Mouse (Mus musculus): ENCODE measurements around the gene Vti1a.
A peak's percentile ranks its signal among the peaks of the same experiment; 100 is the strongest.

The Vti1a gene

GRCm38 (mm10) chr19:55560088-55560682, 244.1 kb downstream of the Vti1a start:
- DNase-seq (ENCODE audit: low spot score in 2 of 2): no peak

- no peak for DNase-seq (ENCODE audit: low spot score in 2 of 2)
These were observed 245.4 kb downstream of the Vti1a start for GRCm38 (mm10) chr19:55561469-55561868.

DNA sequence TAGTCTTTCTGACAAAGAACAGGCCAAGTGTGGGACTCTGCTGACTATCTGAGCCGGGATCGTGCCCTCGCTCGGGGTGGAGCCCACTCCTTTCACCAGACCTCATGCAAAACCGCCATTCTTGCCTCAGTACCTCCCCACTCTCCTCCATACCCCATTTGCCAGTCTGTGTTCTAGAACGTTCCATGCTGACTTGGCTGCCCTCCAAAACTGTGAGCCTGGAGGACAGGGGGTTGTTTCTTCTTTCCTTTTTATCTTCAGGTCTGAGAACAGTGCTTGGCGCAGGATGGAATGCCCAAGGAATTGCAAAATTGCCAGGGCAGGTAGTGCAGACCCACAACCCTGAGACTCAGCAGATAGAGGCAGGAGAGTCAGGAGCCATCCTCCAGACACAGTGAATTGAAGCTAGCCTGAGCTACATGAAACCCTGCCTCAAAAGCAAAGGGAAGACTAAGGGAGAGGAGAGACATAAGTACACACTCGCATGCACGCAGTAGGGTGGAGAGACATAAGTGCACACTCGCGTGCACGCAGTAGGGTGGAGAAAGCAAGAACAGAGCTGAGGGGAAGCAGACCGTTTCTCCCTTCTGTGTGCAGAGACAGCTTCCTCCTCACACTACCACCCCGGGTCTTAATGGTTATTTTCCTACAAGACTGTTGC, 246.5 kb downstream of the Vti1a start:
- DNase-seq (ENCODE audit: low spot score in 2 of 2): no peak

GRCm38 (mm10) chr19:55563148-55563651, 247.1 kb downstream of the Vti1a start:
- peak in 1 of 2 experiments; percentile 52 for DNase-seq (ENCODE audit: low spot score in 2 of 2)

DNA sequence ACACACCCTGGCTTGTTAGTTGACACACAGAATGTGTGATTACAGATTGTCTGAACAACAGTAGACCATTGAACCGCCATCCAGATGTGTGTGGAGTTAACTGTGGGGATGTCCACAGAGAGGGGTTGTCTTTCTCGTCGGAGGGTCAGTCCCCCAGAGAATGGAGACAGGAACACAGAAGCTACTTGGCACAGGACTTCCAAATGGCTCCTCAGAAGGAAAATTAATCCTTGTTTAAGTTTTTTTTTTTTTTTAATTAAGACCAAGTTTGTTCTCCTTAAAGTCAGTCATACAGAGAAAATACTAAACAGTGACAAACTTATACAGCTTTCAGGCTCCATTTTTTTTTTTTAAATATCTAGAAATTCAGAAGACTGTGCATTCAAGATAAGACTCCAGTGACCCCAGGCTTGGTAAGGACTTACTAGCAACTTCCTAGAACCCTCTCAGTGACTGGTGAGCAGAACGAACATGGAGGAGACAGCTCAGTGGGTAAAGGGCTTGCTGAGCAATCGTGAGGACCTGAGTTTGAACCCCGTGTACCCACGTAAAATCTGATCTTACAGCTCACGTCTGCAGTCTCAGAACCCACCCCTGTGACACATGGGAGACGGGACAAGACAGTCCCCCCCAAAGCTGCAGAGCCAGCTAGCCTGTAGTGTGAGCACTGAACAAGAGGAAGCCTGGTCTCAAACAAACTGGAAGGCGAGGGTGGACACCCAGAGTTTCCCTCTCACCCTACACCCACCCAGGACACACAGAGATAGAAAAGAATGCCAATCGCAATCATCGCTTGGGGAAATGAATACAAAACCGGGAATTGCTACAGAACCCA, 248.2 kb downstream of the Vti1a start:
- no peak for DNase-seq (ENCODE audit: low spot score in 2 of 2)

GRCm38 (mm10) chr19:55565111-55565510, 249.0 kb downstream of the Vti1a start:
- DNase-seq (ENCODE audit: low spot score in 2 of 2): no peak

DNA sequence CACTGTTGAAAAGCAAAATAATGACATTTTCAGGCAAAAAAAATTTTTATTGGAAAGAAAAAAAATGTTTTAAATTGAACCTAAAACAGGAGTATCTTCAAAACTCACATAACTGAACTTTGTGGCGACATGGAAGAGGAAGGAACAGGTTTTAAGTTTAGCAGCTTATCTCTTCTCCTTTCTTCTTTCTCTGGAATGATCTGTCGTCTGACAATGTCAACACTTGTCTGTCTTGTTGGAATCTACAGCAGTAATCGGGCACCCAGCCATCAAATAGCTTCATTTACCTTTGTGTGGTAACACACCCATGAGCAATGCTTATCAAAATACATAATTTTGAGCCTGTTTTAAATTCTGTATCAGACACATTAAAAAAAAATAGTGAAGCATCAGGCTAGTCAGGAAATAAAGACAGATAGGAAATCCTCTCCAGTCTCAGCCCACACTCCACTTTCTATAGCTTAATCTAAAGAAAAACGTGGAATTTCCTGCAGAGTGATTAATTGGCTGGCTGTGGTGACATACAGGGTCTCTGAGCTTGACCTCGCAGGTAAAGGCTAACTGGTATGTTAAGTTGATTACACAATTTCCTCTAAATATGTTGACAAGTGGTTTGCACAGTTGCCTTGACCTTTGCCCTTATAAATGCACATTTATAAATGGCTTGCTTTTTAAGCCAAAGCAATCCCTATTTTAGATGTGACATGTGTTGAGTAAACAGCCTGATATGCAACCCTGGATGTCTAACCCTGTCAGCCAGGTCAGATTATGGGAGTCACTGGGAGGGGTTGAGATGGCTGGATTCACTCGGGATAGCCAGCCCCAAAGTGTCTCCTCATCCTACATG, 249.7 kb downstream of the Vti1a start:
- no peak for DNase-seq (ENCODE audit: low spot score in 2 of 2)

- DNase-seq (ENCODE audit: low spot score in 2 of 2): no peak
These were observed 253.0 kb downstream of the Vti1a start for GRCm38 (mm10) chr19:55569114-55569513.

DNA sequence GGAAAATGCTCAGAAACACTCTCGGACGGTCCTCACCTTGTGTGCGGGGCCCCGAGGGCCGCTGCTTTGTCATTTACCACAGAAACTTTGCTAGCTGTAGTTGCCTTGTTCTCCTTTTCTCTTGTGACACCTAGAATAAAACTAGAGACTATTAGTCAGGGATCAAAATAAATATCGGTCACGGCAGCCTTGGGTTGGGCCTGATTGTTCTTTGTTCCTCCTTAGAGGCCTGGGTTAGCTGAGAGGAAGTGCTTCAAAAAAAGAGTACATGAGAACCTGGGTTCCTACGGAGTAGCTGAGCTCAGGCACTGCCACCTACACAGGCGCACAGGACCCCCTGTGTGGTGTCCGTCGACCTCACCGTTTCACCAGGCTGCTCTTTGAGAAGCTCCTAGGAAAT, 253.8 kb downstream of the Vti1a start:
- no peak for DNase-seq (ENCODE audit: low spot score in 2 of 2)

DNA sequence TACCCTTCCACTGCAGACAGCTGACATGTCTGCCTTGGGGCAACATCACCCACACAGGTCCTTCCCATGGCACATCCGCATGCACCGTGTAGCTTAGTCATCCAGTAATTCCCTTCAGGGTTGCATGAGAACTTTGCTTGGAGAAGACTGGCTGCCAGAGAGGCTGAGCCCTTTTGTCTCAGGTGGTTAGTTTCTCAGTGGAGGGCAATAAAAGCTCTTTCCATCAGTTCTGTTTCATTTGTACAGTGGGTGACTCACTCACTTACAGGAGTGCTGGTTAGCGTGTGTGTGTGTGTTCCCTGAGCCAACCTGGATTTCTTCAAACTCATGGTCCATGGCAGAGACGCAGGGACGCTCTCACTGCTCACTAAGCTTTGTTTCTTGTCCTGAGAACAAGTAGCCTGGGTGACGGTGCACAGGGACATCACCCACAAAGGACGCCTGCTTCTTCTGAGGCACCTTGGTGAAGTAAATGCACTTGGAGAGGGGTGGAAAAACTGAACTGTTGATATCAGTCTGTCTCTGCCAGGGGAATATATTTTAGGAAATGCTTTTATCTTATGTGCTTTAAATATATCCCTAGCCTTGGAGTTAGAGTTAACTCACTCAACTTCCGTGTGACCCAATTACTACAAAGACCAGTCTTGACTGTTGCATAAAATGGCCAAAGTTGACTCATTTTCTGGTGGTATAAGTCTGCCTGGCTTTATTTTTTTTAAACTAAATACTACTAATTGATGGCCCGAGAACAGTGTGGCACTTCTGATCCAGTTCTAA, 254.6 kb downstream of the Vti1a start:
- no peak for DNase-seq (ENCODE audit: low spot score in 2 of 2)

DNA sequence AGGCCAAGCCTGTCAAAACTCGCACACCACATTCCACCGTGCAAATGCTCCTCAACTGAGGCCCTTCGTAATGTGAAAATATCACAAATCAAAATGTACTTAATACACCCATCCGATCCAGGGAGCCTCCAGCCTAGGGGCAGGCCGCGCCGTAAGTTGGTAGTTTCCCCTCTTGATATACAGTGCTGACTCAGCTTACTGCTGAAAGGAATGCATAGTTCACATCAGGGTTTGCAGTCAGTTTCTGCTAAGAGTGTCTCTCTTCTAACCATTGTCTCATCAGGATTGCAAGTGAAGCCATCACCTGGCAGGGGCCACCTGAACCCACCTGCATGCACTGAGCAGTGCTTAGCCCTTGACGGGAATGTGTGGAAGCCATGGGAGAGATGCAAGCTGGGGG, 255.4 kb downstream of the Vti1a start:
- no peak for DNase-seq (ENCODE audit: low spot score in 2 of 2)

GRCm38 (mm10) chr19:55577306-55578042, 261.4 kb downstream of the Vti1a start:
- DNase-seq (ENCODE audit: low spot score in 2 of 2): no peak

- DNase-seq (ENCODE audit: low spot score in 2 of 2): peak; percentile 90
These were observed 262.3 kb downstream of the Vti1a start for GRCm38 (mm10) chr19:55578094-55579085.

- no peak for DNase-seq (ENCODE audit: low spot score in 2 of 2)
These were observed 263.2 kb downstream of the Vti1a start for GRCm38 (mm10) chr19:55579310-55579709.

- no peak for DNase-seq (ENCODE audit: low spot score in 2 of 2)
These were observed 264.1 kb downstream of the Vti1a start for GRCm38 (mm10) chr19:55580152-55580551.

- DNase-seq (ENCODE audit: low spot score in 2 of 2): no peak
These were observed 264.6 kb downstream of the Vti1a start for GRCm38 (mm10) chr19:55580667-55581066.

GRCm38 (mm10) chr19:55582896-55583653, 267.0 kb downstream of the Vti1a start:
- DNase-seq (ENCODE audit: low spot score in 2 of 2): no peak
